ENCODE assay signal across 24 mouse cellular contexts in the genomic region with DNA sequence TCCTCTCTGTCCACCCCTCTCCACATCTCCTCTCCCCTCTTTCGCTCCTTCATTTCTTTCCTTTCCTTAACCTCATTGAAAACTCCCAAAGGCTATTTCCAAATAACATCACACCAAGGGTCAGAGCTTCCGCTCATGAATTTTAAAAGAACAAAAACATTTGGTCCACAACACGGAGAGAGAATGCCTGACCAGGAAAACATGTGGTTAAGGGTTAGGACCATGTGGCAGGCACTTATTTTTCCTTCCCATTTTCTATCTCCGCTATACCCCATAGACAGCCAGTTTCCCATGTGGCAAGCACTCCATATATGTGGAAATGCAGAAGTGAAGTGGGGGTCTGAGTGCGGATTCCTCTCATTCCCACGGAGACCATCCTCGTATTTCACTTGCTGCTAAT.
"Had no signal": no experiment of that assay in that cellular context is flagged by ENCODE, and none has a peak within 500 bp of the region (broad histone marks: within the 10 kb centered on the region; RNA-seq: fewer than 3 reads in every experiment).

No protein-coding gene starts in this region.

- ATAC-seq: hindbrain, postnatal 0 days; intestine, embryonic 16.5 days; liver, embryonic 12.5 days had no signal

- H3K27me3 ChIP-seq: heart, embryonic 13.5 days; heart, embryonic 15.5 days; hindbrain, embryonic 13.5 days; hindbrain, embryonic 15.5 days; kidney, embryonic 15.5 days; limb, embryonic 13.5 days; limb, embryonic 15.5 days; liver, embryonic 12.5 days had no signal

- H3K9me3 ChIP-seq: heart, embryonic 13.5 days; heart, embryonic 15.5 days; hindbrain, embryonic 13.5 days; hindbrain, embryonic 15.5 days; kidney, embryonic 15.5 days; limb, embryonic 13.5 days; limb, embryonic 15.5 days; liver, embryonic 12.5 days had no signal

- DNase-seq: gastrocnemius, adult 2 months; gastrocnemius, postnatal 10 days; gastrocnemius, postnatal 25 days; heart, adult 11 months; heart, adult 2 months; heart, postnatal 14 days; heart, postnatal 36 days; kidney, adult 11 months; kidney, postnatal 14 days; layer of hippocampus, adult 9-11 months; layer of hippocampus, postnatal 36 days; left cerebral cortex, postnatal 4 days had no signal

- H3K36me3 ChIP-seq: heart, embryonic 13.5 days; heart, embryonic 15.5 days; hindbrain, embryonic 13.5 days; hindbrain, embryonic 15.5 days; kidney, embryonic 15.5 days; limb, embryonic 13.5 days; limb, embryonic 15.5 days; liver, embryonic 12.5 days had no signal

- H3K9ac ChIP-seq: heart, embryonic 13.5 days; heart, embryonic 15.5 days; hindbrain, embryonic 13.5 days; hindbrain, embryonic 15.5 days; kidney, embryonic 15.5 days; limb, embryonic 13.5 days; limb, embryonic 15.5 days; liver, embryonic 12.5 days; liver, embryonic 14.5 days had no signal

- H3K4me3 ChIP-seq: gastrocnemius, adult 2 months; heart, adult 2 months; heart, embryonic 13.5 days; heart, embryonic 15.5 days; hindbrain, embryonic 13.5 days; hindbrain, embryonic 15.5 days; kidney, embryonic 15.5 days; limb, embryonic 13.5 days; limb, embryonic 15.5 days; liver, embryonic 12.5 days had no signal

- H3K4me2 ChIP-seq: heart, embryonic 11.5 days; heart, embryonic 13.5 days; heart, embryonic 15.5 days; hindbrain, embryonic 13.5 days; hindbrain, embryonic 15.5 days; kidney, embryonic 15.5 days; limb, embryonic 13.5 days; limb, embryonic 15.5 days; liver, embryonic 12.5 days had no signal

- H3K4me1 ChIP-seq: heart, embryonic 13.5 days; heart, embryonic 15.5 days; hindbrain, embryonic 15.5 days had no signal

- H3K27ac ChIP-seq: gastrocnemius, adult 2 months; heart, adult 2 months; heart, embryonic 13.5 days; heart, embryonic 15.5 days; hindbrain, embryonic 13.5 days; hindbrain, embryonic 15.5 days; hindbrain, postnatal 0 days; kidney, embryonic 15.5 days; limb, embryonic 13.5 days; limb, embryonic 15.5 days; liver, embryonic 12.5 days; liver, embryonic 14.5 days had no signal
